Mouse (Mus musculus): ENCODE results near the gene Dpm3.

The Dpm3 gene

GRCm38 (mm10) chr3:89268916-89269315, 9.8 kb downstream of the Dpm3 start:
- DNase-seq (ENCODE audit: low spot score in 2 of 2) = no peak

GRCm38 (mm10) chr3:89270051-89270755, 11.0 kb downstream of the Dpm3 start, which contains the start of gene Slc50a1:
Slc50a1 (minus strand) TSS chr3:89270570.
- DNase-seq (ENCODE audit: low spot score in 2 of 2) = peak; percentile 78 to 79

- no peak for DNase-seq (ENCODE audit: low spot score in 2 of 2)
These were observed 11.7 kb downstream of the Dpm3 start for GRCm38 (mm10) chr3:89270891-89271290.

- no peak for DNase-seq (ENCODE audit: low spot score in 2 of 2)
These were observed 12.6 kb downstream of the Dpm3 start for GRCm38 (mm10) chr3:89271760-89272159.

- DNase-seq (ENCODE audit: low spot score in 2 of 2) = no peak
These were observed 16.9 kb downstream of the Dpm3 start for GRCm38 (mm10) chr3:89276061-89276460.

- no peak for DNase-seq (ENCODE audit: low spot score in 2 of 2)
These were observed 18.3 kb downstream of the Dpm3 start for GRCm38 (mm10) chr3:89277281-89278021.

GRCm38 (mm10) chr3:89278107-89278506, 18.9 kb downstream of the Dpm3 start:
- DNase-seq (ENCODE audit: low spot score in 2 of 2) = no peak

- DNase-seq (ENCODE audit: low spot score in 2 of 2) = no peak
These were observed 19.5 kb downstream of the Dpm3 start for GRCm38 (mm10) chr3:89278643-89279042.

- DNase-seq (ENCODE audit: low spot score in 2 of 2) = peak; percentile 68 to 73
These were observed 20.2 kb downstream of the Dpm3 start for GRCm38 (mm10) chr3:89279153-89279890.

- DNase-seq (ENCODE audit: low spot score in 2 of 2) = no peak
These were observed 21.0 kb downstream of the Dpm3 start for GRCm38 (mm10) chr3:89280050-89280605.

- peak in 1 of 2 experiments; percentile 23 for DNase-seq (ENCODE audit: low spot score in 2 of 2)
These were observed 21.7 kb downstream of the Dpm3 start, which contains the start of gene Efna1 for GRCm38 (mm10) chr3:89280606-89281511. Efna1 (minus strand) TSS chr3:89281142.

- DNase-seq (ENCODE audit: low spot score in 2 of 2) = peak; percentile 77 to 88
These were observed 22.6 kb downstream of the Dpm3 start for GRCm38 (mm10) chr3:89281579-89282290.

- no peak for DNase-seq (ENCODE audit: low spot score in 2 of 2)
These were observed 23.1 kb downstream of the Dpm3 start for GRCm38 (mm10) chr3:89282291-89282643.

GRCm38 (mm10) chr3:89284261-89284660, 25.1 kb downstream of the Dpm3 start:
- no peak for DNase-seq (ENCODE audit: low spot score in 2 of 2)

- DNase-seq (ENCODE audit: low spot score in 2 of 2) = no peak
These were observed 26.4 kb downstream of the Dpm3 start for GRCm38 (mm10) chr3:89285526-89285925.

GRCm38 (mm10) chr3:89287286-89287685, 28.1 kb downstream of the Dpm3 start:
- DNase-seq (ENCODE audit: low spot score in 2 of 2) = no peak

- DNase-seq (ENCODE audit: low spot score in 2 of 2) = no peak
These were observed 29.4 kb downstream of the Dpm3 start for GRCm38 (mm10) chr3:89288503-89288928.

GRCm38 (mm10) chr3:89291874-89292273, 32.7 kb downstream of the Dpm3 start:
- DNase-seq (ENCODE audit: low spot score in 2 of 2) = no peak

GRCm38 (mm10) chr3:89292303-89292702, 33.1 kb downstream of the Dpm3 start:
- DNase-seq (ENCODE audit: low spot score in 2 of 2) = no peak

- DNase-seq (ENCODE audit: low spot score in 2 of 2) = no peak
These were observed 34.2 kb downstream of the Dpm3 start for GRCm38 (mm10) chr3:89293247-89293918.
